Mouse (Mus musculus): Measurements from ENCODE around the gene Tfpi2.

Tfpi2 gene

DNA sequence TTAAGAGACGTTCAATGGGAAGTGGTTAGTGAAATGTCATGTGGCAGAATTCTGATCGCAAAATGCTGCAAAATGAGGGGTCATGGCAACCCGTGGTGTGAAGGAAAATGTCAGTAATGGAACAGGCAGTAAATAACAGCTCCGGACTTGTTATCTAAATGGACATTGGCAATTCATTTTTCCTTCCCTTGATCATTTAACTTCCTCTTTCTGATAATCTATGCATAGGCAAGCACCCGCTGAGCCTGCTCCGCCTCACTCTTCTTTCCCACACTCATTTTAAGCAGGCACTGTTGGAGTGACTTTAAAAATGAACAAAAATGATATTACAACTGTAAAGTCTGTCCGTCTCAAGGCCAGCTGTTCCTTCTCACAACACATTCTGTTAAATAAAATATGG is 72.7 kb downstream of the Tfpi2 start:
- no peak for DNase-seq (ENCODE audit: low read depth, low spot score)

Data from telencephalon, adult 2 months (tissue).